Comparison of ENCODE assay signal across 9 mouse cellular contexts in genomic region chr12:73708498-73708897, GRCm38 (mm10).
DNase-seq lines count a peak whose midpoint lies in the region; ATAC-seq and TF ChIP-seq lines count a peak whose summit lies in the region.
"Had no signal": no experiment of that assay in that cellular context is flagged by ENCODE, and none has a peak within 500 bp of the region (broad histone marks: within the 10 kb centered on the region; RNA-seq: fewer than 3 reads in every experiment).

No protein-coding gene starts in this region.

- H3K4me1 ChIP-seq in heart, adult 2 months (ENCODE audit: control insufficient read depth, insufficient read depth, low read length) = peaks cover 10% of the 10 kb centered on the region
- peaks cover 8% of the 10 kb centered on the region for H3K4me1 ChIP-seq in kidney, embryonic 14.5 days (ENCODE audit: control insufficient read depth, insufficient read depth, low read length)
- H3K4me1 ChIP-seq in kidney, adult 2 months (ENCODE audit: control insufficient read depth, insufficient read depth, low read length) = 0 out of 2 replicates have a peak, but pooled peaks cover 4% of the 10 kb centered on the region
- peaks cover 6% of the 10 kb centered on the region; the same call in 1 of the 2 replicates for H3K4me1 ChIP-seq in intestine, embryonic 16.5 days (ENCODE audit: control insufficient read depth, insufficient read depth, low read length)
- no peaks in the 10 kb centered on the region for H3K4me1 ChIP-seq in midbrain, embryonic 11.5 days (ENCODE audit: control insufficient read depth, insufficient read depth, low read length)

- TF ChIP-seq POLR2A in heart, adult 2 months (IDR thresholded peaks at IDR 0.05; ENCODE audit: insufficient read depth, low read depth, low read length) = no peak
- TF ChIP-seq POLR2A in kidney, adult 2 months (IDR thresholded peaks at IDR 0.05; ENCODE audit: low read depth, low read length) = no peak

- H3K4me2 ChIP-seq in kidney, embryonic 14.5 days (replicated peaks; ENCODE audit: low read depth, low read length) = no peak overlapping the region
- H3K4me2 ChIP-seq in intestine, embryonic 16.5 days (ENCODE audit: low read depth, low read length) = no peak overlapping the region
- H3K4me2 ChIP-seq in midbrain, embryonic 11.5 days = no peak overlapping the region

- WGBS in heart, adult 2 months = 45% methylated on average over 5 of the region's 5 CpGs
- 2% methylated on average over 5 of the region's 5 CpGs for WGBS in kidney, embryonic 14.5 days
- 59% methylated on average over 5 of the region's 5 CpGs for WGBS in kidney, adult 2 months
- 31% methylated on average over 5 of the region's 5 CpGs for WGBS in intestine, embryonic 16.5 days
- 54% methylated on average over 5 of the region's 5 CpGs for WGBS in midbrain, embryonic 11.5 days

- no peaks in the 10 kb centered on the region for H3K27me3 ChIP-seq in heart, adult 2 months (ENCODE audit: control insufficient read depth, insufficient read depth, low read length)
- H3K27me3 ChIP-seq in kidney, embryonic 14.5 days (ENCODE audit: control insufficient read depth, insufficient read depth, low read length) = no peaks in the 10 kb centered on the region
- H3K27me3 ChIP-seq in kidney, adult 2 months (replicated peaks; ENCODE audit: control insufficient read depth, insufficient read depth, low read length) = no peaks in the 10 kb centered on the region
- peaks cover 2% of the 10 kb centered on the region for H3K27me3 ChIP-seq in Patski
- H3K27me3 ChIP-seq in intestine, embryonic 16.5 days (replicated peaks; ENCODE audit: control insufficient read depth, insufficient read depth, low read length) = no peaks in the 10 kb centered on the region
- H3K27me3 ChIP-seq in midbrain, embryonic 11.5 days (ENCODE audit: control insufficient read depth, insufficient read depth, low read length) = no peaks in the 10 kb centered on the region

- ATAC-seq in kidney, embryonic 14.5 days (ENCODE audit: low FRiP score, low TSS enrichment) = peak; percentile 58; the same call in 1 of the 2 replicates
- ATAC-seq in Patski = peak; percentile 20
- peak; percentile 53 for ATAC-seq in intestine, embryonic 16.5 days
- no peak for ATAC-seq in midbrain, embryonic 11.5 days (ENCODE audit: low FRiP score)

- intact Hi-C loops in heart, adult 2 months (cut with DNase I) = loop anchor here (5.0 kb wide), 3 partner anchors 69 to 584 kb away; no protein-coding TSS in a partner anchor

- TF ChIP-seq EP300 in heart, adult 2 months (IDR thresholded peaks at IDR 0.05; ENCODE audit: insufficient read depth, low read depth, low read length) = no peak

- no peaks in the 10 kb centered on the region for H3K36me3 ChIP-seq in heart, adult 2 months (ENCODE audit: control insufficient read depth, insufficient read depth, low read length)
- H3K36me3 ChIP-seq in kidney, embryonic 14.5 days (ENCODE audit: control insufficient read depth, insufficient read depth, low read length) = no peaks in the 10 kb centered on the region
- no peaks in the 10 kb centered on the region for H3K36me3 ChIP-seq in kidney, adult 2 months (ENCODE audit: control insufficient read depth, insufficient read depth, low read length)
- H3K36me3 ChIP-seq in intestine, embryonic 16.5 days (ENCODE audit: control insufficient read depth, insufficient read depth, low read length) = no peaks in the 10 kb centered on the region
- H3K36me3 ChIP-seq in midbrain, embryonic 11.5 days (ENCODE audit: control insufficient read depth, insufficient read depth, low read length) = no peaks in the 10 kb centered on the region

- in situ Hi-C loops in Patski (cut with MboI; ENCODE audit: low pct_unique_long_range_greater_than_20kb) = loop anchor here (5.0 kb wide), 2 partner anchors 224 to 279 kb away; no protein-coding TSS in a partner anchor

- no peak for DNase-seq in heart, adult 2 months
- no peak for DNase-seq in heart, adult 9 months (ENCODE audit: low spot score in 2 of 2)
- DNase-seq in kidney, adult 2 months = no peak
- no peak for DNase-seq in Patski (ENCODE audit: low read depth, low spot score)
- DNase-seq in right cerebral cortex, postnatal 36 days (ENCODE audit: low spot score in 2 of 2) = no peak
- DNase-seq in midbrain, embryonic 11.5 days (ENCODE audit: low spot score, missing footprints) = no peak

- CTCF ChIA-PET in Patski (lab: Charles Lee) = interaction anchor here (0.9 to 6.9 kb wide), 9 partner anchors 85 to 305 kb away, joined by 3 to 44 read pairs (median 3); no protein-coding TSS in a partner anchor

- 0 out of 2 replicates have a peak overlapping the region, but pooled peaks have one; percentile 17 for H3K9ac ChIP-seq in heart, adult 2 months (ENCODE audit: low read depth, low read length)
- no peak overlapping the region for H3K9ac ChIP-seq in kidney, embryonic 14.5 days (ENCODE audit: low read depth, low read length)
- H3K9ac ChIP-seq in intestine, embryonic 16.5 days (ENCODE audit: low read depth, low read length) = peak overlapping the region; percentile 25; the same call in 1 of the 2 replicates
- no peak overlapping the region for H3K9ac ChIP-seq in midbrain, embryonic 11.5 days (ENCODE audit: low read length)
- H3K9ac ChIP-seq: forebrain, postnatal 0 days had no signal

- no peak for TF ChIP-seq CTCF in heart, adult 2 months (IDR thresholded peaks at IDR 0.05)
- no peak for TF ChIP-seq CTCF in kidney, adult 2 months (conservative IDR thresholded peaks at IDR 0.05; ENCODE audit: insufficient read depth, insufficient read length, low read depth, low read length)
- TF ChIP-seq CTCF in Patski (IDR thresholded peaks at IDR 0.05) = no peak

- no peaks in the 10 kb centered on the region for H3K9me3 ChIP-seq in kidney, embryonic 14.5 days (ENCODE audit: control insufficient read depth, low read length)
- H3K9me3 ChIP-seq in intestine, embryonic 16.5 days (ENCODE audit: control insufficient read depth, low read length) = no peaks in the 10 kb centered on the region
- no peaks in the 10 kb centered on the region for H3K9me3 ChIP-seq in midbrain, embryonic 11.5 days (ENCODE audit: control insufficient read depth, low read length)

- no peaks in the 10 kb centered on the region for H3K79me2 ChIP-seq in heart, adult 2 months (replicated peaks; ENCODE audit: control insufficient read depth, insufficient read depth, low read length)

- no peak overlapping the region; the same call in 1 of the 2 replicates for H3K27ac ChIP-seq in heart, adult 2 months
- peak overlapping the region; percentile 39; the same call in 1 of the 2 replicates for H3K27ac ChIP-seq in kidney, embryonic 14.5 days (ENCODE audit: low read depth, low read length)
- H3K27ac ChIP-seq in kidney, adult 2 months (ENCODE audit: insufficient read depth, low read depth, low read length) = no peak overlapping the region
- H3K27ac ChIP-seq in intestine, embryonic 16.5 days (ENCODE audit: low read length) = no peak overlapping the region
- H3K27ac ChIP-seq in midbrain, embryonic 11.5 days (ENCODE audit: low read depth, low read length) = no peak overlapping the region

- no peak overlapping the region for H3K4me3 ChIP-seq in heart, adult 2 months
- no peak overlapping the region for H3K4me3 ChIP-seq in kidney, embryonic 14.5 days (ENCODE audit: low read length)
- H3K4me3 ChIP-seq in kidney, adult 2 months (ENCODE audit: insufficient read depth, low read depth, low read length) = no peak overlapping the region
- no peak overlapping the region for H3K4me3 ChIP-seq in intestine, embryonic 16.5 days (ENCODE audit: low read length)
- H3K4me3 ChIP-seq in midbrain, embryonic 11.5 days (ENCODE audit: low read depth, low read length) = no peak overlapping the region

- POLR2A ChIA-PET in Patski (lab: Charles Lee) = no interaction called here

Comparison
In these comparisons a context has a peak if more than half of its experiments do, and no peak if none do; other contexts are left out.
1. H3K9ac ChIP-seq: peak in heart, adult 2 months (single experiment) and intestine, embryonic 16.5 days (single experiment); none in kidney, embryonic 14.5 days (single experiment) and midbrain, embryonic 11.5 days (single experiment).